Mouse (Mus musculus) kidney, postnatal 0 days (tissue): ENCODE measurements around the gene Atcay. TPM values are rescaled to one million over a fixed set of nuclear protein-coding genes. Genes with fewer than 3 reads are reported as not detected.
A peak's percentile ranks its signal among the peaks of the same experiment; 100 is the strongest.
"Not testable (repeated sequence)": the region's sequence is repeated elsewhere in the genome, so short reads cannot be mapped to it uniquely, and the experiment has no call there.

ENCODE experiments used
- ATAC-seq: fragments of 200-750 bp; cut with Nextera tagmentation; replicated peaks from 2 replicates; pipeline ENCODE4 v1.8.0; 2017; ENCODE audit warnings: low read depth, moderate number of reproducible peaks, moderate TSS enrichment, moderate library complexity; ENCODE audit not compliant: low FRiP score
- DNase-seq: peaks from one replicate; pipeline ENCODE4 v3.0.0-alpha.2; 2016; ENCODE audit warnings: low spot score
- H3K27ac ChIP-seq: fragments of 300-500 bp; sonication (generic); 2 replicates; pipeline ENCODE4 v1.5.1; 2014; ENCODE audit warnings: mild to moderate bottlenecking
- H3K27me3 ChIP-seq: fragments of 300-500 bp; sonication (generic); 2 replicates; pipeline ENCODE4 v1.6.1; 2014; ENCODE audit warnings: low read length, mixed read lengths; ENCODE audit not compliant: insufficient read depth
- H3K36me3 ChIP-seq: fragments of 300-500 bp; sonication (generic); 2 replicates; pipeline ENCODE4 v1.6.1; 2014; ENCODE audit warnings: low read length, mixed read lengths; ENCODE audit not compliant: insufficient read depth
- H3K4me1 ChIP-seq: fragments of 300-500 bp; sonication (generic); replicated peaks from 2 replicates; pipeline ENCODE4 v1.6.1; 2014; ENCODE audit warnings: antibody characterized with exemption, low read length, mixed read lengths; ENCODE audit not compliant: insufficient read depth
- H3K4me2 ChIP-seq: fragments of 300-500 bp; sonication (generic); 2 replicates; pipeline ENCODE4 v1.6.1; 2014; ENCODE audit warnings: mild to moderate bottlenecking, low read length, moderate library complexity, mixed read lengths
- H3K4me3 ChIP-seq: fragments of 300-500 bp; sonication (generic); replicated peaks from 2 replicates; pipeline ENCODE4 v1.5.1; 2014; ENCODE audit warnings: low read depth, low read length
- H3K9ac ChIP-seq: fragments of 300-500 bp; sonication (generic); 2 replicates; pipeline ENCODE4 v1.6.1; 2014; ENCODE audit warnings: low read depth, low read length
- H3K9me3 ChIP-seq: fragments of 300-500 bp; sonication (generic); replicated peaks from 2 replicates; pipeline ENCODE4 v1.6.1; 2016; ENCODE audit warnings: low read length, inconsistent platforms, mixed read lengths
- CTCF ChIP-seq: IDR thresholded peaks from 2 replicates; pipeline ENCODE4 v1.5.1; 2016; ENCODE audit warnings: antibody characterized with exemption, low read depth, mild to moderate bottlenecking, moderate library complexity
- WGBS: fragments of 180-500 bp; shearing (Covaris S2); extraction: QIAGEN DNeasy Blood & Tissue Kit; methylation state at CpG from one replicate; pipeline ENCODE4 v1.1.7; 2014; 5-methylcytosine and 5-hydroxymethylcytosine counted together
- polyA plus RNA-seq: library from polyadenylated mRNA; unstranded; fragments of >200 nt; fragmentation: Nextera tagmentation; extraction: Ambion mirVana; gene quantifications from 2 replicates; pipeline ENCODE4 v1.2.1, GENCODE M21; 2015

Gene Atcay
- polyA plus RNA-seq, 1 experiment from 2014 or later, result 0.32 TPM

GRCm38 (mm10) chr10:81177958-81178712, 52.5 kb downstream of the Atcay start:
- Histone ChIP-seq H3K9ac (peak overlapping the region; percentile 98), H3K4me3 (peak overlapping the region; percentile 92), H3K4me2 (peak overlapping the region; percentile 86), H3K9me3 (no peaks in the 10 kb centered on the region), H3K4me1 (peaks cover 8% of the 10 kb centered on the region; the same call in 1 of the 2 replicates), H3K27ac (no peak overlapping the region), H3K36me3 (peaks cover 46% of the 10 kb centered on the region), H3K27me3 (no peaks in the 10 kb centered on the region)
- no peak for TF ChIP-seq CTCF
- DNase-seq (no peak), ATAC-seq (no peak)
- 51% methylated on average over 14 of the region's 14 CpGs for WGBS

GRCm38 (mm10) chr10:81177491-81177925, 53.1 kb downstream of the Atcay start:
- H3K4me1 ChIP-seq, result peaks cover 8% of the 10 kb centered on the region; the same call in 1 of the 2 replicates
- peak overlapping the region; percentile 86 for H3K4me2 ChIP-seq
- H3K27me3 ChIP-seq, result no peaks in the 10 kb centered on the region
- 9% methylated on average over 16 of the region's 16 CpGs for WGBS
- H3K36me3 ChIP-seq, result peaks cover 46% of the 10 kb centered on the region
- H3K27ac ChIP-seq, result peak overlapping the region; percentile 91
- H3K4me3 ChIP-seq, result peak overlapping the region; percentile 92
- no peak for TF ChIP-seq CTCF
- ATAC-seq (no peak), DNase-seq (no peak)
- no peaks in the 10 kb centered on the region for H3K9me3 ChIP-seq
- H3K9ac ChIP-seq, result peak overlapping the region; percentile 98

- H3K9me3 ChIP-seq, result no peaks in the 10 kb centered on the region
- peak within 1 kb of the TSS; percentile 98 for H3K9ac ChIP-seq
- H3K4me3 ChIP-seq, result peak within 1 kb of the TSS; percentile 92
- under 1% methylated on average over 77 of the region's 77 CpGs for WGBS
- TF ChIP-seq CTCF, result no peak
- ATAC-seq (peak; percentile 81), DNase-seq (peak; percentile 98)
- peaks cover 8% of the 10 kb centered on the region; the same call in 1 of the 2 replicates for H3K4me1 ChIP-seq
- H3K36me3 ChIP-seq, result peaks cover 38% of the 10 kb centered on the region
- no peaks in the 10 kb centered on the region for H3K27me3 ChIP-seq
- peak within 1 kb of the TSS; percentile 91 for H3K27ac ChIP-seq
- H3K4me2 ChIP-seq, result peak within 1 kb of the TSS; percentile 86
These were observed 54.0 kb downstream of the Atcay start, which contains the start of gene Eef2 for GRCm38 (mm10) chr10:81176466-81177271. Gene Eef2, plus strand, starts transcription at chr10:81176631.

- Histone ChIP-seq H3K36me3 (peaks cover 32% of the 10 kb centered on the region), H3K9me3 (no peaks in the 10 kb centered on the region), H3K27ac (peak overlapping the region; percentile 85), H3K4me2 (peak overlapping the region; percentile 31), H3K4me3 (peak overlapping the region; percentile 92), H3K9ac (no peak overlapping the region), H3K27me3 (no peaks in the 10 kb centered on the region), H3K4me1 (peaks cover 8% of the 10 kb centered on the region; the same call in 1 of the 2 replicates)
- under 1% methylated on average over 13 of the region's 13 CpGs for WGBS
- ATAC-seq (peak; percentile 15), DNase-seq (peak; percentile 91)
- TF ChIP-seq CTCF, result no peak
These were observed 54.6 kb downstream of the Atcay start for GRCm38 (mm10) chr10:81175936-81176465.

- peak overlapping the region; percentile 63; the same call in 1 of the 2 replicates for H3K4me2 ChIP-seq
- 10% methylated on average over 4 of the region's 4 CpGs for WGBS
- ATAC-seq, H3K9ac ChIP-seq, H3K9me3 ChIP-seq, H3K4me3 ChIP-seq, H3K27me3 ChIP-seq, H3K4me1 ChIP-seq, DNase-seq: not testable (repeated sequence)
- H3K36me3 ChIP-seq, result peaks cover 25% of the 10 kb centered on the region
- peak overlapping the region; percentile 85 for H3K27ac ChIP-seq
These were observed 55.3 kb downstream of the Atcay start for GRCm38 (mm10) chr10:81175345-81175701.
